Mouse (Mus musculus) bone marrow, adult 2 months (tissue): Measurements from ENCODE around the gene 2310061N02Rik.

Source experiments
- CTCF ChIP-seq: fragments of 200-500 bp; IDR thresholded peaks from 2 replicates; pipeline ENCODE4 v1.5.1; 2011; ENCODE audit warnings: low read length, control low read depth; ENCODE audit not compliant: control insufficient read depth, insufficient read depth
- POLR2A ChIP-seq: fragments of 200-500 bp; IDR thresholded peaks from 2 replicates; pipeline ENCODE4 v1.6.1; 2011; ENCODE audit warnings: low read depth, mild to moderate bottlenecking, control low read depth, low read length, borderline replicate concordance; ENCODE audit not compliant: control insufficient read depth

GRCm38 (mm10) chr16:88735391-88735790, 27.6 kb upstream of the 2310061N02Rik start:
- TF ChIP-seq CTCF (no peak), POLR2A (no peak)
